In genomic region chr19:58118141-58118835, GRCm38 (mm10) we compare ENCODE assay signal across 9 mouse cellular contexts.
DNase-seq lines count a peak whose midpoint lies in the region; ATAC-seq and TF ChIP-seq lines count a peak whose summit lies in the region.
"Had no signal": no experiment of that assay in that cellular context is flagged by ENCODE, and none has a peak within 500 bp of the region (broad histone marks: within the 10 kb centered on the region; RNA-seq: fewer than 3 reads in every experiment).

No protein-coding gene starts in this region.

- ATAC-seq in hindbrain, embryonic 15.5 days (ENCODE audit: low FRiP score, low read depth): peak; percentile 70
- ATAC-seq in kidney, embryonic 14.5 days (ENCODE audit: low FRiP score, low TSS enrichment): no peak

- H3K9ac ChIP-seq in hindbrain, embryonic 15.5 days: no peak overlapping the region
- H3K9ac ChIP-seq in MEL (ENCODE audit: control insufficient read depth, low read depth, low read length, poor library complexity, severe bottlenecking): no peak overlapping the region
- no peak overlapping the region for H3K9ac ChIP-seq in kidney, embryonic 14.5 days (ENCODE audit: low read depth, low read length)

- no peak for DNase-seq in hindbrain, embryonic 10.5 days (ENCODE audit: low spot score)
- DNase-seq in MEL (ENCODE audit: low read depth, low spot score): peak; percentile 9
- peak; percentile 28 for DNase-seq in brain, embryonic 18.5 days (ENCODE audit: low read depth, low spot score)
- DNase-seq in layer of hippocampus, adult 18-20 months (ENCODE audit: low spot score in 2 of 2): peak; percentile 64 to 72
- peak; percentile 44 to 58 for DNase-seq in right cerebral cortex, adult 2 months (ENCODE audit: low spot score in 2 of 2)
- no peak for DNase-seq in lung, postnatal 14 days

- H3K4me2 ChIP-seq in hindbrain, embryonic 15.5 days: peak overlapping the region; percentile 12; the same call in 1 of the 2 replicates
- no peak overlapping the region for H3K4me2 ChIP-seq in kidney, embryonic 14.5 days (replicated peaks; ENCODE audit: low read depth, low read length)

- no peak overlapping the region; the same call in 1 of the 2 replicates for H3K27ac ChIP-seq in hindbrain, embryonic 15.5 days (replicated peaks)
- H3K27ac ChIP-seq in hindbrain, embryonic 10.5 days: no peak overlapping the region
- no peak overlapping the region for H3K27ac ChIP-seq in MEL (ENCODE audit: control insufficient read depth, low read depth, low read length)
- no peak overlapping the region for H3K27ac ChIP-seq in kidney, embryonic 14.5 days (ENCODE audit: low read depth, low read length)

- no peak for TF ChIP-seq POLR2A in MEL (IDR thresholded peaks at IDR 0.05; ENCODE audit: control insufficient read depth in 1 of 2, insufficient read depth in 1 of 2, low read depth in 1 of 2, low read length in 2 of 2, poor library complexity in 1 of 2)

- TF ChIP-seq RAD21 in MEL (IDR thresholded peaks at IDR 0.05; ENCODE audit: low read depth, low read length): no peak

- no peak for TF ChIP-seq EP300 in MEL (IDR thresholded peaks at IDR 0.05; ENCODE audit: low read depth in 1 of 2, low read length in 2 of 2)

- no peak overlapping the region for H3K4me3 ChIP-seq in hindbrain, embryonic 15.5 days
- no peak overlapping the region for H3K4me3 ChIP-seq in hindbrain, embryonic 10.5 days
- H3K4me3 ChIP-seq in MEL (ENCODE audit: control insufficient read depth in 1 of 2, insufficient read depth in 1 of 2, low read depth in 2 of 2, low read length in 2 of 2): no peak overlapping the region
- H3K4me3 ChIP-seq in kidney, embryonic 14.5 days (ENCODE audit: low read length): no peak overlapping the region
- H3K4me3 ChIP-seq: myocyte had no signal

- TF ChIP-seq CTCF in MEL (IDR thresholded peaks at IDR 0.05 in 2 of 3, conservative IDR thresholded peaks at IDR 0.05 in 1 of 3; ENCODE audit: control insufficient read depth in 1 of 3, insufficient read depth in 1 of 3, low read depth in 2 of 3, low read length in 3 of 3, poor library complexity in 1 of 3, severe bottlenecking in 1 of 3): peak; percentile 39 to 59 (median 47)

- H3K36me3 ChIP-seq in hindbrain, embryonic 15.5 days: no peaks in the 10 kb centered on the region
- H3K36me3 ChIP-seq in hindbrain, embryonic 10.5 days: no peaks in the 10 kb centered on the region
- no peaks in the 10 kb centered on the region for H3K36me3 ChIP-seq in MEL (ENCODE audit: control insufficient read depth in 1 of 2, insufficient read depth in 2 of 2, low read length in 2 of 2)
- H3K36me3 ChIP-seq in kidney, embryonic 14.5 days (ENCODE audit: control insufficient read depth, insufficient read depth, low read length): no peaks in the 10 kb centered on the region

- H3K9me3 ChIP-seq in hindbrain, embryonic 15.5 days: no peaks in the 10 kb centered on the region
- no peaks in the 10 kb centered on the region for H3K9me3 ChIP-seq in hindbrain, embryonic 10.5 days
- no peaks in the 10 kb centered on the region for H3K9me3 ChIP-seq in MEL (replicated peaks; ENCODE audit: insufficient read depth, low read length)
- H3K9me3 ChIP-seq in kidney, embryonic 14.5 days (ENCODE audit: control insufficient read depth, low read length): no peaks in the 10 kb centered on the region

- no peaks in the 10 kb centered on the region for H3K27me3 ChIP-seq in hindbrain, embryonic 15.5 days
- H3K27me3 ChIP-seq in hindbrain, embryonic 10.5 days (ENCODE audit: insufficient read depth, poor library complexity, severe bottlenecking): no peaks in the 10 kb centered on the region
- no peaks in the 10 kb centered on the region for H3K27me3 ChIP-seq in MEL (ENCODE audit: control insufficient read depth in 1 of 2, insufficient read depth in 2 of 2, low read length in 2 of 2)
- no peaks in the 10 kb centered on the region for H3K27me3 ChIP-seq in kidney, embryonic 14.5 days (ENCODE audit: control insufficient read depth, insufficient read depth, low read length)

- H3K4me1 ChIP-seq in hindbrain, embryonic 15.5 days (replicated peaks): peaks cover 5% of the 10 kb centered on the region
- peaks cover 26% of the 10 kb centered on the region for H3K4me1 ChIP-seq in hindbrain, embryonic 10.5 days (replicated peaks)
- H3K4me1 ChIP-seq in MEL (ENCODE audit: control insufficient read depth in 1 of 2, insufficient read depth in 2 of 2, low read length in 2 of 2): no peaks in the 10 kb centered on the region
- peaks cover 26% of the 10 kb centered on the region for H3K4me1 ChIP-seq in kidney, embryonic 14.5 days (ENCODE audit: control insufficient read depth, insufficient read depth, low read length)

- WGBS in hindbrain, embryonic 15.5 days: 64% methylated on average over 19 of the region's 19 CpGs
- 94% methylated on average over 19 of the region's 19 CpGs for WGBS in hindbrain, embryonic 10.5 days
- 91% methylated on average over 19 of the region's 19 CpGs for WGBS in kidney, embryonic 14.5 days

- no peaks in the 10 kb centered on the region for H3K79me2 ChIP-seq in MEL (ENCODE audit: control insufficient read depth, insufficient read depth, low read length, poor library complexity)

TF ChIP-seq in MEL, 35 proteins besides CTCF, POLR2A, EP300 and RAD21:
- TF ChIP-seq MAZ (IDR thresholded peaks at IDR 0.05; ENCODE audit: low read depth, low read length) (no peak), POLR2AphosphoS5 (IDR thresholded peaks at IDR 0.05; ENCODE audit: borderline replicate concordance, low read depth, low read length) (no peak), MAX (IDR thresholded peaks at IDR 0.05; ENCODE audit: low read length) (no peak), CHD1 (IDR thresholded peaks at IDR 0.05; ENCODE audit: low read depth, low read length) (no peak), BHLHE40 (IDR thresholded peaks at IDR 0.05; ENCODE audit: borderline replicate concordance, low read depth, low read length) (no peak), USF1 (IDR thresholded peaks at IDR 0.05; ENCODE audit: low read depth, low read length) (no peak), ETS1 (IDR thresholded peaks at IDR 0.05; ENCODE audit: low read depth, low read length) (no peak), ZKSCAN1 (IDR thresholded peaks at IDR 0.05; ENCODE audit: low read depth, low read length) (no peak)

Comparison
In these comparisons a context has a peak if more than half of its experiments do, and no peak if none do; other contexts are left out.
1. DNase-seq: peak in MEL (single experiment), brain, embryonic 18.5 days (single experiment), layer of hippocampus, adult 18-20 months (2 of 2) and right cerebral cortex, adult 2 months (2 of 2); none in hindbrain, embryonic 10.5 days (single experiment) and lung, postnatal 14 days (single experiment).